Mouse (Mus musculus) stomach, embryonic 15.5 days (tissue): ENCODE measurements at regions not wholly inside any gene's neighbourhood (a gene's known extent, or its start where the extent isn't known, plus 50 kb on each side); places are given as distances from the start of the nearest gene placed in this dataset.
A peak's percentile ranks its signal among the peaks of the same experiment; 100 is the strongest.

ENCODE experiments used
- ATAC-seq: fragments of 200-750 bp; cut with Nextera tagmentation; 2 replicates; pipeline ENCODE4 v1.8.0; 2017; ENCODE audit warnings: low read depth, moderate number of reproducible peaks, moderate TSS enrichment; ENCODE audit not compliant: insufficient read depth, low FRiP score
- H3K27ac ChIP-seq: fragments of 300-500 bp; sonication (generic); 2 replicates; pipeline ENCODE4 v1.5.1; 2015; ENCODE audit warnings: mild to moderate bottlenecking, inconsistent platforms
- H3K27me3 ChIP-seq: fragments of 300-500 bp; sonication (generic); replicated peaks from 2 replicates; pipeline ENCODE4 v1.6.1; 2015; ENCODE audit warnings: inconsistent platforms
- H3K36me3 ChIP-seq: fragments of 300-500 bp; sonication (generic); 2 replicates; pipeline ENCODE4 v1.6.1; 2015; ENCODE audit warnings: inconsistent platforms
- H3K4me1 ChIP-seq: fragments of 300-500 bp; sonication (generic); 2 replicates; pipeline ENCODE4 v1.6.1; 2015; ENCODE audit warnings: inconsistent platforms
- H3K4me2 ChIP-seq: fragments of 300-500 bp; sonication (generic); 2 replicates; pipeline ENCODE4 v1.6.1; 2015; ENCODE audit warnings: mild to moderate bottlenecking, inconsistent platforms
- H3K4me3 ChIP-seq: fragments of 300-500 bp; sonication (generic); replicated peaks from 2 replicates; pipeline ENCODE4 v1.5.1; 2015; ENCODE audit warnings: inconsistent platforms
- H3K9ac ChIP-seq: fragments of 300-500 bp; sonication (generic); 2 replicates; pipeline ENCODE4 v1.6.1; 2015; ENCODE audit warnings: inconsistent platforms
- H3K9me3 ChIP-seq: fragments of 300-500 bp; sonication (generic); 2 replicates; pipeline ENCODE4 v1.6.1; 2016; ENCODE audit warnings: inconsistent platforms
- WGBS: fragments of 180-500 bp; shearing (Covaris S2); methylation state at CpG from one replicate; pipeline ENCODE4 v1.1.7; 2015; 5-methylcytosine and 5-hydroxymethylcytosine counted together

GRCm38 (mm10) chr3:50890537-50890936 lies 333.7 kb upstream of the Noct start:
- ATAC-seq, result no peak

GRCm38 (mm10) chr3:50898179-50898578 lies 326.1 kb upstream of the Noct start:
- 71% methylated on average over 9 of the region's 9 CpGs for WGBS
- no peaks in the 10 kb centered on the region for H3K9me3 ChIP-seq
- no peaks in the 10 kb centered on the region for H3K36me3 ChIP-seq
- ATAC-seq, result no peak
- H3K27me3 ChIP-seq, result no peaks in the 10 kb centered on the region
- no peak overlapping the region for H3K27ac ChIP-seq
- no peak overlapping the region for H3K4me2 ChIP-seq
- H3K4me1 ChIP-seq, result no peaks in the 10 kb centered on the region
- H3K4me3 ChIP-seq, result no peak overlapping the region
- no peak overlapping the region for H3K9ac ChIP-seq

More at GRCm38 (mm10) chr3:50890537-50890936, 333.7 kb upstream of the Noct start:
- H3K27ac ChIP-seq, result no peak overlapping the region
- H3K27me3 ChIP-seq, result no peaks in the 10 kb centered on the region
- no peak overlapping the region for H3K9ac ChIP-seq
- H3K4me3 ChIP-seq, result no peak overlapping the region
- H3K4me1 ChIP-seq, result 0 out of 2 replicates have a peak, but pooled peaks cover 6% of the 10 kb centered on the region
- WGBS, result 90% methylated on average over 8 of the region's 8 CpGs
- H3K4me2 ChIP-seq, result no peak overlapping the region
- no peaks in the 10 kb centered on the region for H3K9me3 ChIP-seq
- no peaks in the 10 kb centered on the region for H3K36me3 ChIP-seq

GRCm38 (mm10) chr3:50899830-50900350 lies 324.4 kb upstream of the Noct start:
- H3K9ac ChIP-seq, result no peak overlapping the region
- H3K27ac ChIP-seq, result no peak overlapping the region
- WGBS, result 87% methylated on average over 7 of the region's 7 CpGs
- no peaks in the 10 kb centered on the region for H3K27me3 ChIP-seq
- no peaks in the 10 kb centered on the region for H3K9me3 ChIP-seq
- no peaks in the 10 kb centered on the region for H3K36me3 ChIP-seq
- no peak overlapping the region for H3K4me3 ChIP-seq
- no peaks in the 10 kb centered on the region for H3K4me1 ChIP-seq
- H3K4me2 ChIP-seq, result no peak overlapping the region
- ATAC-seq, result no peak

DNA sequence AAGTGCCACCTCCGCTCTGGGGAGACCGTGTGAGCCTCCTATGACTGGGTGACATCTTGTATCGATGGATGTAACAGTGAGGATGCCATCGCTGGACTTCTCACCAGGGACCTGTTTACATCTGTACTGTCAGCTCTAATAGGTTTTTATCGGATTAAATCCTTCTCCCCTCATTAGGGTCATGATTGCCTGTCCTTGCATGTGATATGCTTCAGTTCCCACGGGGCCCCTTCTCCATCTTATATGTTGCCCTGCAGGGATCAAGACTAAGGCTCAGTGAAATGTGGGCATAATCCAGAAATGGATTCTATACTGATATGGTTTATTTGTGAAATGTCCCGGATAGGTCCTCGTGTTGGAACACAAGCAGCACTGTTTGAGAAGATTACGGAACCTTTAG lies 323.7 kb upstream of the Noct start:
- Histone ChIP-seq H3K4me3 (no peak overlapping the region), H3K9me3 (no peaks in the 10 kb centered on the region), H3K27me3 (no peaks in the 10 kb centered on the region), H3K4me2 (no peak overlapping the region), H3K9ac (no peak overlapping the region), H3K4me1 (peaks cover 5% of the 10 kb centered on the region; the same call in 1 of the 2 replicates), H3K36me3 (no peaks in the 10 kb centered on the region), H3K27ac (no peak overlapping the region)
- 88% methylated on average over 9 of the region's 9 CpGs for WGBS
- ATAC-seq, result no peak

DNA sequence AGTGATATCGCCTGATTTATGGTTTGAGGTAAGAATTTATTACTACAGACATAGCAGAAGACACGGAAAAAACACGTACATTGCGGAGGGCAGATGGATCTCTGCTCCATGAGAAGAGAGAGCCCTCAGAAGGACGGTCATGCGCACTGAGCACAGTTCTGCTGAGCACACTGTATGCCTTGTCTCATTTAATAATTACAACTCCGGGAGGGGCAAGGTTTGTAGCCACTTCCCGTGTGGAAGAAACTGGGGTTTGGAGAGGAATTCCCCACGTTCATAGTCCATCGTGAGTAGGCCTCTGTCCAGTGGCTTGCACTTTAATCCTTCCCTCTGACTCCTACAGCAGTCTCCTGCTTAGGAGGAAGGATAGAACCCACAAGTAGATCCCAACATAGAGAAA lies 322.9 kb upstream of the Noct start:
- H3K36me3 ChIP-seq, result no peaks in the 10 kb centered on the region
- 90% methylated on average over 10 of the region's 10 CpGs for WGBS
- H3K27ac ChIP-seq, result no peak overlapping the region
- peaks cover 6% of the 10 kb centered on the region; the same call in 1 of the 2 replicates for H3K4me1 ChIP-seq
- no peak overlapping the region for H3K4me3 ChIP-seq
- no peak for ATAC-seq
- no peaks in the 10 kb centered on the region for H3K9me3 ChIP-seq
- no peak overlapping the region for H3K4me2 ChIP-seq
- H3K27me3 ChIP-seq, result no peaks in the 10 kb centered on the region
- no peak overlapping the region for H3K9ac ChIP-seq

DNA sequence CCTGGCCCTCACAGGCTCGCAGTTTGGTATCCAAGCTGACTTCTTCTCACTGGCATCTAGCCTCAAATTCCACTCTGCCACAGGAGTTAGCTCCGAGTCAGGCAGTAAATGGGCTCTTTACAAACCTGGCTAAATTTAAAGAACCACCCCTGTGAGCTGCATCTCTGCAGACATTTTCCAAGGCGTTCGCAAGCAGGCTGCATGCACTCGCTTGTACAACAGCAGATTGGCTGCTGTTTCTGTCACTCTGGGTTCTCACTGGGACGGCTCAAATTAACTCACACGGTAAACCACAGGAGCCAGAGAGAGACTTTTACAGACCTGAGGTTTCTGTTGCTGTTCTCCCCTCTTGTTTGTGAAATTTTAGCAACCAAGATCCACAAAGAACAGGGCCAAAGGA lies 321.3 kb upstream of the Noct start:
- H3K9ac ChIP-seq, result no peak overlapping the region
- no peaks in the 10 kb centered on the region for H3K27me3 ChIP-seq
- H3K4me2 ChIP-seq, result no peak overlapping the region
- H3K4me3 ChIP-seq, result no peak overlapping the region
- no peak for ATAC-seq
- peaks cover 9% of the 10 kb centered on the region; the same call in 1 of the 2 replicates for H3K4me1 ChIP-seq
- WGBS, result 56% methylated on average over 7 of the region's 7 CpGs
- H3K9me3 ChIP-seq, result no peaks in the 10 kb centered on the region
- H3K36me3 ChIP-seq, result no peaks in the 10 kb centered on the region
- H3K27ac ChIP-seq, result no peak overlapping the region

GRCm38 (mm10) chr3:50904716-50905116 lies 319.5 kb upstream of the Noct start:
- Histone ChIP-seq H3K9ac (no peak overlapping the region), H3K4me3 (no peak overlapping the region), H3K36me3 (no peaks in the 10 kb centered on the region), H3K9me3 (no peaks in the 10 kb centered on the region), H3K27ac (peak overlapping the region; percentile 81), H3K27me3 (no peaks in the 10 kb centered on the region), H3K4me1 (peaks cover 9% of the 10 kb centered on the region; the same call in 1 of the 2 replicates), H3K4me2 (peak overlapping the region; percentile 54; the same call in 1 of the 2 replicates)
- 37% methylated on average over 7 of the region's 7 CpGs for WGBS
- peak; percentile 61 for ATAC-seq

DNA sequence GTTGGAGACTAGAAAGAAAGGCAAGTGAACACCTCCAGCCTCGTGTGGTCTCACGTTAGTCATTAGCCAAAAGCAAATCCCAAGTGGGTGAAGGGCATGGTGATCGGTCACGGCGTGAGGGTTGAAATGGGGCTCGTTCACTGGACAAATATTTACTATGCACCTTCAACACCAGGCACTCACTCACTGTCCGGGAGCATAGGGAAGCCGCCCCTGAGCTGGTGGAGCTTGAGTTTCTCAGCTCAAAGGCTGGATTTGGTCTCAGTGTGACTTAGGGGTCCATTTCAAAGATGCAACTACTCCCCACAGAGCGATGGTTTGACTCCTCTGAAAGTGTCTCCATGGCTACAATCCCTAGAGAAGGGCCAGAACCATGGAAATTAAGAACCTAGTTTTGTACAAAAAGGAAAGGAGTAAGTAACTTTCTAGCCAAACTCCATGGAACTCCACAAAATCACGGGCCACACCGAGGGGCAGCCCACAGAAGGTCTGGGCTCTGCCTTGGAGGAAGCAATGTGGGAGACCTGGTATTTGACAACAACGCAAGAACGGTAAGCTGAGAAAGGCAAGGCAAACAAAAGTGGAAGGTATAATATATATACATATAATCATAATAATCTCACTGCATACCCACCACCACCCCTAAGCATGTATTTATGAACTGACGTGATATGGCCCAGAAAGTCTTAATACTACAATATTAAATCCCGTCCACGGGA lies 318.8 kb upstream of the Noct start:
- no peaks in the 10 kb centered on the region for H3K27me3 ChIP-seq
- peak overlapping the region; percentile 81 for H3K27ac ChIP-seq
- H3K36me3 ChIP-seq, result no peaks in the 10 kb centered on the region
- peak overlapping the region; percentile 5 for H3K4me3 ChIP-seq
- peak overlapping the region; percentile 54 for H3K4me2 ChIP-seq
- H3K9me3 ChIP-seq, result no peaks in the 10 kb centered on the region
- WGBS, result 11% methylated on average over 16 of the region's 16 CpGs
- peaks cover 9% of the 10 kb centered on the region; the same call in 1 of the 2 replicates for H3K4me1 ChIP-seq
- peak; percentile 80 for ATAC-seq
- H3K9ac ChIP-seq, result no peak overlapping the region

GRCm38 (mm10) chr3:50905993-50906831 lies 318.0 kb upstream of the Noct start:
- Histone ChIP-seq H3K27me3 (no peaks in the 10 kb centered on the region), H3K36me3 (no peaks in the 10 kb centered on the region), H3K9me3 (no peaks in the 10 kb centered on the region), H3K4me3 (peak overlapping the region; percentile 36), H3K4me2 (peak overlapping the region; percentile 54), H3K4me1 (peaks cover 9% of the 10 kb centered on the region; the same call in 1 of the 2 replicates), H3K27ac (peak overlapping the region; percentile 21; the same call in 1 of the 2 replicates), H3K9ac (peak overlapping the region; percentile 25; the same call in 1 of the 2 replicates)
- peak; percentile 65 for ATAC-seq
- WGBS, result 13% methylated on average over 32 of the region's 32 CpGs

DNA sequence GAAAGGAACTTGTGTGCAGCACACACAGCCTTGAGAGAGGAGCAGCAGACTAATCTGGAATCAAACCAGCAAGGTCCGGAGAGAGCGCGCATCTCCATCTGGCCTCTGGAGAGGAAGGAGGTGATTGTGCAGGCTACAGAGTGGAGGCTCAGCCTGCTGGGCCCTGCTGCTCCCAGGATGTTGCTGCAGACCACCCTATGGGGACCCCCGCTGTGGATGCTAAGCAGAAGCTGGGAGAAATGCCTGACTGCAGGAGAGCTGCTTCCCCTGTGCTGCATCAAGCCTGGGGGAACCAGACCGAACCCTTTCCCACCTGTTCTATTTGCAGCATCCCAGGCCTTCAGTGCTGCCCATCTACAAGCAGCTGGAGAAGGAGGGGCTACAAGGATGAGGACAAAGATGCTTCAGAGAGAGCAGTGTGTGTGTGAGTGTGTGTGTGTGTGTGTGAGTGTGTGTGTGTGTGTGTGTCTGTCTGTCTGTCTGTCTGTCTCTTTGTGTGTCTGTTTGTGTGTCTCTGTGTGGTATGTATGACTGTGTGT lies 311.2 kb upstream of the Noct start:
- H3K4me2 ChIP-seq, result no peak overlapping the region
- ATAC-seq, result no peak
- no peaks in the 10 kb centered on the region for H3K4me1 ChIP-seq
- no peaks in the 10 kb centered on the region for H3K9me3 ChIP-seq
- WGBS, result 88% methylated on average over 5 of the region's 5 CpGs
- no peaks in the 10 kb centered on the region for H3K27me3 ChIP-seq
- no peak overlapping the region for H3K27ac ChIP-seq
- H3K36me3 ChIP-seq, result no peaks in the 10 kb centered on the region
- no peak overlapping the region for H3K9ac ChIP-seq
- H3K4me3 ChIP-seq, result no peak overlapping the region

- no peak overlapping the region for H3K27ac ChIP-seq
- ATAC-seq, result no peak
- no peaks in the 10 kb centered on the region for H3K36me3 ChIP-seq
- no peaks in the 10 kb centered on the region for H3K27me3 ChIP-seq
- no peak overlapping the region for H3K4me3 ChIP-seq
- H3K4me1 ChIP-seq, result no peaks in the 10 kb centered on the region
- no peak overlapping the region for H3K4me2 ChIP-seq
- no peaks in the 10 kb centered on the region for H3K9me3 ChIP-seq
- H3K9ac ChIP-seq, result no peak overlapping the region
- 75% methylated on average over 14 of the region's 14 CpGs for WGBS
Measured at GRCm38 (mm10) chr3:50914866-50915365, 309.3 kb upstream of the Noct start.
